8 mouse cellular contexts compared by ENCODE assay signal in genomic region chr12:117751045-117751444, GRCm38 (mm10). TPM values are rescaled to one million over a fixed set of nuclear protein-coding genes. Genes with fewer than 3 reads are reported as not detected.
A peak's percentile ranks its signal among the peaks of the same experiment; 100 is the strongest.
DNase-seq lines count a peak whose midpoint lies in the region; ATAC-seq and TF ChIP-seq lines count a peak whose summit lies in the region.
"Had no signal": no experiment of that assay in that cellular context is flagged by ENCODE, and none has a peak within 500 bp of the region (broad histone marks: within the 10 kb centered on the region; RNA-seq: fewer than 3 reads in every experiment).

No protein-coding gene starts in this region.

- no peak for TF ChIP-seq CTCF in layer of hippocampus, adult 2 months (conservative IDR thresholded peaks at IDR 0.05)

- no peak for ATAC-seq in embryonic facial prominence, embryonic 15.5 days (ENCODE audit: insufficient number of reproducible peaks, low FRiP score, low TSS enrichment, low read depth)
- peak; percentile 58 for ATAC-seq in hindbrain, embryonic 14.5 days (ENCODE audit: low FRiP score)
- peak; percentile 49 for ATAC-seq in neural tube, embryonic 15.5 days (ENCODE audit: low FRiP score)

- no peaks in the 10 kb centered on the region for H3K27me3 ChIP-seq in embryonic facial prominence, embryonic 15.5 days
- H3K27me3 ChIP-seq in hindbrain, embryonic 14.5 days (ENCODE audit: control insufficient read depth, insufficient read depth, low read length), result no peaks in the 10 kb centered on the region
- no peaks in the 10 kb centered on the region for H3K27me3 ChIP-seq in neural tube, embryonic 15.5 days (replicated peaks)

- 15% methylated on average over 9 of the region's 9 CpGs for WGBS in embryonic facial prominence, embryonic 15.5 days
- 18% methylated on average over 9 of the region's 9 CpGs for WGBS in hindbrain, embryonic 14.5 days
- 18% methylated on average over 9 of the region's 9 CpGs for WGBS in neural tube, embryonic 15.5 days

- peak overlapping the region; percentile 24 for H3K4me2 ChIP-seq in embryonic facial prominence, embryonic 15.5 days (replicated peaks)
- peak overlapping the region; percentile 33; the same call in 1 of the 2 replicates for H3K4me2 ChIP-seq in hindbrain, embryonic 14.5 days (replicated peaks)
- H3K4me2 ChIP-seq in neural tube, embryonic 15.5 days, result peak overlapping the region; percentile 38

- H3K9me3 ChIP-seq in embryonic facial prominence, embryonic 15.5 days (replicated peaks), result no peaks in the 10 kb centered on the region
- H3K9me3 ChIP-seq in hindbrain, embryonic 14.5 days (ENCODE audit: control insufficient read depth, low read length), result no peaks in the 10 kb centered on the region
- H3K9me3 ChIP-seq in neural tube, embryonic 15.5 days (replicated peaks), result no peaks in the 10 kb centered on the region

- H3K4me1 ChIP-seq in embryonic facial prominence, embryonic 15.5 days, result peaks cover 9% of the 10 kb centered on the region
- H3K4me1 ChIP-seq in hindbrain, embryonic 14.5 days (replicated peaks; ENCODE audit: control insufficient read depth, insufficient read depth, low read length), result peaks cover 31% of the 10 kb centered on the region
- peaks cover 24% of the 10 kb centered on the region for H3K4me1 ChIP-seq in neural tube, embryonic 15.5 days

- H3K36me3 ChIP-seq in embryonic facial prominence, embryonic 15.5 days, result no peaks in the 10 kb centered on the region
- H3K36me3 ChIP-seq in hindbrain, embryonic 14.5 days (replicated peaks; ENCODE audit: control insufficient read depth, insufficient read depth), result peaks cover 56% of the 10 kb centered on the region
- H3K36me3 ChIP-seq in neural tube, embryonic 15.5 days, result peaks cover 17% of the 10 kb centered on the region

- no peak for DNase-seq in layer of hippocampus, adult 2 months (ENCODE audit: low spot score in 2 of 2)
- no peak for DNase-seq in layer of hippocampus, postnatal 10 days (ENCODE audit: low spot score in 2 of 2)
- peak; percentile 25 for DNase-seq in hindbrain, embryonic 14.5 days (ENCODE audit: low spot score)
- DNase-seq in natural killer cell, adult 2 months (ENCODE audit: low spot score in 2 of 2), result no peak
- DNase-seq in spleen, postnatal 4 days (ENCODE audit: low spot score in 2 of 2), result no peak
- DNase-seq: layer of hippocampus, adult 9-11 months had no signal

- no peak overlapping the region for H3K4me3 ChIP-seq in layer of hippocampus, adult 2 months
- H3K4me3 ChIP-seq in embryonic facial prominence, embryonic 15.5 days (replicated peaks), result no peak overlapping the region
- no peak overlapping the region for H3K4me3 ChIP-seq in hindbrain, embryonic 14.5 days (replicated peaks; ENCODE audit: low read length)
- H3K4me3 ChIP-seq in neural tube, embryonic 15.5 days (replicated peaks), result no peak overlapping the region

- no peak overlapping the region for H3K9ac ChIP-seq in embryonic facial prominence, embryonic 15.5 days
- H3K9ac ChIP-seq in hindbrain, embryonic 14.5 days, result no peak overlapping the region
- H3K9ac ChIP-seq in neural tube, embryonic 15.5 days (replicated peaks), result peak overlapping the region; percentile 15; the same call in 1 of the 2 replicates

- peak overlapping the region; percentile 64 for H3K27ac ChIP-seq in layer of hippocampus, adult 2 months
- H3K27ac ChIP-seq in embryonic facial prominence, embryonic 15.5 days (replicated peaks), result no peak overlapping the region
- H3K27ac ChIP-seq in hindbrain, embryonic 14.5 days, result peak overlapping the region; percentile 82
- peak overlapping the region; percentile 75 for H3K27ac ChIP-seq in neural tube, embryonic 15.5 days (replicated peaks)

RNA-seq across cellular contexts. Expression of gene Cdca7l, which starts 53.0 kb away (rescaled TPM):
- 1 to 10 TPM; 1.0 to 1.4 TPM for total RNA-seq in layer of hippocampus, adult 2 months (2021)
- total RNA-seq in layer of hippocampus, postnatal 10 days (2021), result 1 to 10 TPM; 1.8 to 2.1 TPM
- polyA plus RNA-seq in embryonic facial prominence, embryonic 15.5 days (2015; fragmentation: Nextera tagmentation; extraction: Ambion mirVana), result 30.6 and 32.5 TPM in 2 replicates
- 4.9 and 5.8 TPM in 2 replicates for polyA plus RNA-seq in hindbrain, embryonic 14.5 days (2014; fragmentation: Nextera tagmentation; extraction: Ambion mirVana)
- 4.3 and 12.7 TPM in 2 replicates for polyA plus RNA-seq in neural tube, embryonic 15.5 days (2015; fragmentation: Nextera tagmentation; extraction: Ambion mirVana)
